Mouse (Mus musculus): ENCODE measurements at regions not wholly inside any gene's neighbourhood (a gene's known extent, or its start where the extent isn't known, plus 50 kb on each side); places are given as distances from the start of the nearest gene placed in this dataset.

- 21% methylated on average over 9 of the region's 9 CpGs for WGBS
- ATAC-seq (ENCODE audit: insufficient number of reproducible peaks, low FRiP score): peak; percentile 25; the same call in 1 of the 2 replicates
Measured at GRCm38 (mm10) chr6:127393907-127394600, 52.6 kb upstream of the Parp11 start.

More at GRCm38 (mm10) chr6:127393907-127394600, 52.6 kb upstream of the Parp11 start:
- H3K36me3 ChIP-seq: no peaks in the 10 kb centered on the region
- no peak overlapping the region for H3K27ac ChIP-seq (ENCODE audit: poor library complexity, severe bottlenecking)
- H3K4me2 ChIP-seq: no peak overlapping the region
- peaks cover 15% of the 10 kb centered on the region for H3K4me1 ChIP-seq (replicated peaks)
- H3K27me3 ChIP-seq (replicated peaks): no peaks in the 10 kb centered on the region
- H3K9me3 ChIP-seq (replicated peaks): no peaks in the 10 kb centered on the region
- no peak overlapping the region for H3K4me3 ChIP-seq
- 0 out of 2 replicates have a peak overlapping the region, but pooled peaks have one; percentile 29 for H3K9ac ChIP-seq

Data from heart, embryonic 12.5 days (tissue).